Mouse (Mus musculus): ENCODE data around the gene Pde8b.
"Not testable (repeated sequence)": the region's sequence is repeated elsewhere in the genome, so short reads cannot be mapped to it uniquely, and the experiment has no call there.

Gene Pde8b

GRCm38 (mm10) chr13:95221882-95222568 lies 28.1 kb downstream of the Pde8b start:
- no peak for DNase-seq (ENCODE audit: low spot score in 2 of 2)

DNA sequence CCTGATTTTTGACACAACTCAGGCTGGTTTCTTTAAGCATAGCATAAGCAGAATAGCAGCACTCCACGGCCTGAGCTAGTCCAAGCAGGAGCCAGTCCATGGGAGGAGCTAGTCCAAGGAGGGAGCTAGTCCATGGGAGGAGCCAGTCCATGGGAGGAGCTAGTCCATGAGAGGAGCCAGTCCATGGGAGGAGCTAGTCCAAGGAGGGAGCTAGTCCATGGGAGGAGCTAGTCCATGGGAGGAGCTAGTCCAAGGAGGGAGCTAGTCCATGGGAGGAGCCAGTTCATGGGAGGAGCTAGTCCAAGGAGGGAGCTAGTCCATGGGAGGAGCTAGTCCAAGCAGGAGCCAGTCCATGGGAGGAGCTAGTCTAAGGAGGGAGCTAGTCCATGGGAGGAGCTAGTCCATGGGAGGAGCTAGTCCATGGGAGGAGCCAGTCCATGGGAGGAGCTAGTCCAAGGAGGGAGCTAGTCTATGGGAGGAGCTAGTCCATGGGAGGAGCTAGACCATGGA lies 34.4 kb downstream of the Pde8b start:
- DNase-seq (ENCODE audit: low spot score in 2 of 2): not testable (repeated sequence)

DNA sequence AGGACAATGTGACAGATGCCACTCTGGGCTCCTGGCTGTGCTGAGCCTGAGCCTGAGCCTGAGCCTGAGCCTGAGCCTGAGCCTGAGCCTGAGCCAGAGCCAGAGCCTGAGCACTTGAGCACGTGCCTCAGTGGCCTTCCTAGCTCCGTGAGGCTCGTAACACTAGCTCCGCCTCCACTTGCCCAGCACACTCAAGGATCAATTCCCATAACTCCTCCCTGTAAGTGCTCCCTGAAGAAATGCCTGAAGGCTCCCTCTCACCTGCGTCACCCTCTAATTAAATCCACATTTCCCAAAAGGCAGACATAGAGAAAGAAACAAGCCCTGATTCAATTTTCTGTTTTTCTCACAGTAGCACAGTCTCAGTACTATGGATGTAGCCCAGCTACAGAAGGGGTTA lies 37.8 kb downstream of the Pde8b start:
- no peak for DNase-seq (ENCODE audit: low spot score in 2 of 2)

GRCm38 (mm10) chr13:95207301-95207700 lies 42.8 kb downstream of the Pde8b start:
- DNase-seq (ENCODE audit: low spot score in 2 of 2): not testable (repeated sequence)

DNA sequence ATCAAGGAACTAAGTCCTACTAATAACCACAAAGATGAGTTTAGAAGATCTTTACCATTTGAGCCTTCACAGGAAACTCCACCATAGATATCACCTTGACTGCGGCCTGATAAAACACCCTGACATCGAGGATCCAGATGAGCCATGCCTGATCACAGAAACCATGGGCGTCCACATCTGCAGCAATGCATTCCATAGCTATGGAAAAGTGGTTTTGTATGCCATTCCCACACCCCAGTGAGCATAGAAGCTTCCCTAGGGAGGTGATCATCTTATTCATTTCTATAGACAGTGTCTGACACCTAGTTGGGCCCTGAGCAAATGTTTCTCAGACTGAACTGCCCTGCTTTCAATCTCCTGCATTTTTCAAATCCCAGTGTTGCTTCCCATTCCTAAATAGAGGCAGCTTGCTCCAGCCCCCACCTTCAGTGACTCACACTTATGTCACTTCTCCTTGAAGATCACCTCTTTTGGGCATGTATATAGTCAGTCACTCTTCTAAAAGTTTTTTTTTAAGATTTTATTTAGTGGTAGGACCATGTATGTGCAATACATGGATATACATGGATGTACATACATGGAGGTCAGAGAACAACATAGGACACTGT lies 47.9 kb downstream of the Pde8b start:
- no peak for DNase-seq (ENCODE audit: low spot score in 2 of 2)

DNA sequence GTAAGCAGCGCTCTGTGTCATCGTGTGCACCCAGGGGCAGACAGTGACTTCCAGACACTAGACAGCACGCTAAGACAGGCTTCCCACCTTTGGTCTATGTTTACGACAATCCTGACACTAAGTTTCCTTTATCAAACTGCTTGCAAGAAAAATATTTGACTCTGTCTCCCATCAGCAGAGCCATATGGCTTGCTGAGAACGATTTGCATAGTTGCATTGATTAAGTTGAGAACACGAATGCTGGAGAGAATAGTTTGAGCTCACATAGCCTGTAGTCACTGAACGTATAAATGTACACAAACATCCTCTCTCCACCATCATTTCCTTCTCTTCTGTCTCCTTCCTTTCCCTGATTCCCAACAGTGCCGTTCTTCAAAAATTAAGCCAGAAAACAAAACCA lies 49.3 kb downstream of the Pde8b start:
- no peak for DNase-seq (ENCODE audit: low spot score in 2 of 2)

DNA sequence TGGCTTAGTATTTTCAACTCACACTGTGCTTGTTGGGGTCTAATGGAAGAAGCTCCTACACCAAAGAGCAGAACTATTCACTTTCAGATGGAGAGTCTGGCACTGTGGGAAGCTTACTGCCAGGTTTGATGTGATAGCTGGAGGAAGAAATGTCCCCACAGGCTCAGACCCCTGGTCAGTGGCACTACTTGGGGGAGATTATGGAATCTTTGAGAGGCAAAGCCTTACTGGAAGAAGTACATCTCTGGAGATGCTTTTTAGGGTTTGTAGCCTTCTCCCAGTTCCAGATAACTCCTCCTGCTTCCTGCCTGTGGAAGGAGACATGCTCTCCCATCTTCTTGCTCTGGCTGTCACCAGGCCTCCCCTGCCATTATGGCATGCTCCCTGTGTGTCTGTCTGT lies 50.1 kb downstream of the Pde8b start:
- no peak for DNase-seq (ENCODE audit: low spot score in 2 of 2)

DNA sequence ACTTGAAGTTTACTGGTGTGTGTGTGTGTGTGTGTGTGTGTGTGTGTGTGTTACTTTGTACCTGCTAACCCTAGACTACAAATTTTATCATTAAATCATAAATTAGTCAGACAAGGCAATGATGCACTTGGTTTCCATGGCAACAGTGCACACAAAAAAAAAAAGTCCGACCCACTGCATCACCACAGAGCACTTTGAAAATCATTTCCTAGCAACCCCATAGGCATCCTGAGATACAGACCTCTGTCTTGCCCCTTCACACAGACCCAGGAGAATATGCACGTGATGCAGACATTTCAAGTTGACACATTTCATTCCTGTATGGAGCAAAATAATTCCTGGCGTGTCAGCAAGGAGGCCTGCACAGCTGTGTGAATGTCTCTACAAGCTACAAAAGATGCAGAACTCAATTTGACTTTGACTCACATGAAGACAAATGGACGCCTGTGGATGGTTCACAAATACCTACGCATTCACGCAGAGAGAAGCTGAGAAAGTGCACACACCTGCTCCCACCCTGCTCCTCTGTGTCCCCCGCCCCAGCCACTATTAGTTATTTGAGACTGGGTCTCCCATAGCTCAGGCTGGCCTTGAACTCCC lies 53.9 kb downstream of the Pde8b start:
- no peak for DNase-seq (ENCODE audit: low spot score in 2 of 2)

- no peak for DNase-seq (ENCODE audit: low spot score in 2 of 2)
Measured at GRCm38 (mm10) chr13:95191951-95192350, 58.2 kb downstream of the Pde8b start.

GRCm38 (mm10) chr13:95189111-95189510 lies 61.0 kb downstream of the Pde8b start:
- DNase-seq (ENCODE audit: low spot score in 2 of 2): no peak

DNA sequence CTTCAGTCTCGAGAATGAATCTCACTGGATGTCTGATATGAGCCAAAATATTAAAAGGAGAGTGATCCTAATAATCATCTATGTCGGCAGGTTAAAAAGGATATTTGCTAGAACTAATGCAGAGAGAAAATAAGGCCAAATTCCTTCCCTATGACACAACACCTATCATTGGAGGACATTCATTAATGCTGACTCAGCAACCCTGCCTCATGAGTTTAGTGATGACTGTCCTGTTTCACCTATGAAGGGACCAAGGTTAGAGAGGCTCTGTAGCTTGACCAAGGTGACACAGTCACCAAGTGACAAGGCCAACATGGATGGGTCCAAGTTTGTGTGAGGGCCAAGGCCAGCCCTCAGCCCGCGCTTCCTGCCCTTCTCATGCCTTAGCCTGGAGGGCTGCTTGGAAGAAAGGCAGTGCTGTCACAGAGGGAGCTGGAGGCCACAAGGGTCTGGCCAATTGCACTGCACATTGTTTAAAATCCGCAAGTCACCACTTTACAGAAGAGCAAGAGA lies 62.9 kb downstream of the Pde8b start:
- no peak for DNase-seq (ENCODE audit: low spot score in 2 of 2)

GRCm38 (mm10) chr13:95186741-95187035 lies 63.4 kb downstream of the Pde8b start:
- DNase-seq (ENCODE audit: low spot score in 2 of 2): no peak

DNA sequence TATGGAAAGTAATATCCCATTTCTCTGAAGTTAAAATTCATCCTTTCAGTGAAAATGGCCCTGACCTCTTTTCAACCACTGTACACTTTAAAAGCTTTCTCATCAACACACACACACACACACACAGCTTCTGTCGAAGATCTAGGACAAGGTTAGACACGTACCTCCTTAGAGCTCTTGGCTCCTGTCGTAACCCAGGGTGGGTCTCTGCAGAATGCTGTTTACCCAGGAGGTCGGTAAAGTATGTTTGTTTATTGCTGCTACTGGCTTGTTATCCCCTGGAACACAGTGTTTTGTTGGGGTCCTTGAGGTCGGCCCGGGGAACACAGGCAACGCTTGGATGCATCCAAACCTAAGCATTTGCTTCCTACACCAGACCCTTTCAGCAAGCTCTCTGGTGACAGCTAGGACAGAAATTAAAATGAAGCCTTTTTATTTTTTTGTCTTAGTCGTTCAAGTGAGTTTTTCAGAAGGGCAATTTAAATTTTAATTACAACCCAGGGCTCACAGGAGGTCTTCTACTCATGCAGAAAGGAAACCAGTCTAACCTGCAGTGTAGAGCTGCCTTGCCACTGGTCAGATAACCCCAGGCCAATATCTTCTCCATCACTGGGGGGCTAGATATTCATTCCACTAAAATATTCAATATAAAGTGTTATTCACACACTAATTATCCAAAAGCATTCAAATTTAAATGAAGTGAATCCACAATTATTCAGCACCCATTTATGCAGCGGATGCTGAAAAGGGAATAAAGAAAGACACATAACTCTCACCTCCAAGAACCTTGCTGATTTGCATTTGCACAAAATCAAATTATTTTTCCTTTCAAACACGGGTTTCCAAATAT lies 64.0 kb downstream of the Pde8b start:
- DNase-seq (ENCODE audit: low spot score in 2 of 2): no peak

GRCm38 (mm10) chr13:95183686-95184085 lies 66.5 kb downstream of the Pde8b start:
- no peak for DNase-seq (ENCODE audit: low spot score in 2 of 2)

DNA sequence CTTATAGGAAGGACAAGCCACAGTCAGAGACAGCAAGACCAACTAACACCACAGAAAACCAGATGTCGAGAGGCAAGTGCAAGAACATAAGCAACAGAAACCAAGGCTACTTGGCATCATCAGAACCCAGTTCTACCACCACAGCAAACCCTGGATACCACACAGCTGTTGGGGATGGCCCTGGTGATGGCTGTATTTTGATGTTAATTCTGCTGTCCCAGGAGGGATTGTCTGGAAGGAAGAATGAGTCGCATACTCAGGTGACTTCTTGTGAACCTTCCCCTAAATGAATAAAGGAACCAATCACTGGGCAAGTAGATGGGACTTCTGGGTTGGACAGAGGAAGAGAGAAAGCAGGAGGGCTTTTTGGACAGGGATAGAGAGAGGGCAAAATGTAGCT lies 69.9 kb downstream of the Pde8b start:
- no peak for DNase-seq (ENCODE audit: low spot score in 2 of 2)

DNA sequence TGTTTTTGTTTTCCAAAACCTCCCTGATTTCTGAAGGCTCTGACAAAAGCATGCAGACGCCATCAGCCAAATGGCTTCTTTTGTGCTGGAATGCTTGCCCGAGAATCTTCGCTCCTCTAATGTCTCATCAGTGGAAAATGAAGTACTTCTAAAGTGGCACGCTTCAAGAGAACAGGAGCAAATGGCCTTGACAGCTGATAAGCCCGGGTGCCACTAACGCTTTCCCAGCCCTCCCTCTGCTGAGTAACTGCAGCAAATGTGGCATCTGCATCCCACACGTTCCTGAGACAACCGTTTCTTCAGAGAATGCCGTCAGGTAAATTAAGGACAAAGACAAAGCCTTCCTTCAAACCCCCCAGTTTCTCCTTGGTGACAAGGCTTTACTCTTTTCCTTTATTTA lies 72.8 kb downstream of the Pde8b start:
- no peak for DNase-seq (ENCODE audit: low spot score in 2 of 2)

DNA sequence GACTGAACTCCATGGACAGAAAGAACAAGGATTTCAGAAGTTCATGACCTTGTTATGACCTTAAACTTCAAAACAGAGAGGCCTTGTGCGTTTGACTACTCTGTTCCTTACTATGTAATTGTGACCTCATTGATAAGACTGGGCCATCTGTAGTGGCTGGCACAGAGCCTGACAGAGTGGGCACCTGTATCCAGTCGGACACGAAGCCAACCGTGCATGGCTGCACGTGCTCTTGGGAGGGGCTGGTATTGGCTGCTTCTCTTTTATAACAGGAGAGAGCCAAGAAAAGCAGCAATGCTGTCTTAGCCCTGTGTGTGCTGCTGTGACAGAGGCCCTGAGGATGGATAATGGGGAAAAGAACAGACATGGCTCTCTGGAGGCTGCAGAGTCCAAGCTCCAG lies 73.7 kb downstream of the Pde8b start:
- no peak for DNase-seq (ENCODE audit: low spot score in 2 of 2)

GRCm38 (mm10) chr13:95174253-95174652 lies 75.9 kb downstream of the Pde8b start:
- DNase-seq (ENCODE audit: low spot score in 2 of 2): no peak

- DNase-seq (ENCODE audit: low spot score in 2 of 2): no peak
Measured at GRCm38 (mm10) chr13:95172346-95172745, 77.8 kb downstream of the Pde8b start.

GRCm38 (mm10) chr13:95160211-95160610 lies 89.9 kb downstream of the Pde8b start:
- no peak for DNase-seq (ENCODE audit: low spot score in 2 of 2)

DNA sequence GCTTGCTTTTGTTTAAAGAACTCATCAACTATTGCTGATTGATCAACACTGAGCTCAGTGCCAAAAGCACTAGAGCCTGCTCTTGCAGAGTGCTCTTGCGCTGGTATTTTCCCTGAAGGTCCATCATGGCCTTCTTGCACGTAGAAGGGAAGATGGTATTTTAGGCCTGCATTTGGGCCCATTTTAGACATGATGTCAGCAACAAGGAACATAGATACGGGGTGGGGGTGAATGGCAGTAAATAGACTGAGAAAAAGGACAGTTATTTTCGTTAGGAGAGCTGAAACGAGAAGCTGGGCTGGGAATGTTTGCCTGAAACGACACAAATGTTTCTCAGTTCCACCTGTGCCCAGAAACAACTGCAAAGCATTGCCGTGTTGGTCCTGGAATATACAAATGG lies 91.2 kb downstream of the Pde8b start:
- DNase-seq (ENCODE audit: low spot score in 2 of 2): no peak

DNA sequence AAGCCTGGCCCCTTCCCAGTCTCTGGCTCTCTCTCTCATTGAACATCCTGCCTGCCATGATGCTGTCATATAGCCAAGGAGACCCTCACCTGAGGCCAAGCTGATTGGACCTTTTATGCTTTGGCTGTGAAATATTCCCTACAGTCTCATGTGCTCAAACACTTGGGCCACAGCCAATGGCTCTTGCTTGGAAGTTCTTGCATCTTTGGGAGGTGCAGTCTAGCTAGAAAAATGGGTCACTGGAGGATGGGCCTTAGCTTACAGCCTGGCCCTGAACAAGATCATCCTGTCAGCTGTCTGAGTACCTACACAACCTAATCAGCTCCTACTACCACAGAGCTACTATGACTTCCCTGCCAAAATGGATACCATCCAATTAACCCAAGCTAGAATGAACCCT lies 105.4 kb downstream of the Pde8b start:
- no peak for DNase-seq (ENCODE audit: low spot score in 2 of 2)
